Mouse (Mus musculus): ENCODE measurements around the gene Txn2. TPM values are rescaled to one million over a fixed set of nuclear protein-coding genes. Genes with fewer than 3 reads are reported as not detected.

The Txn2 gene
- 377 and 420 TPM in 2 replicates for polyA plus RNA-seq (2012; rRNA removed; ENCODE audit: low replicate concordance)

DNA sequence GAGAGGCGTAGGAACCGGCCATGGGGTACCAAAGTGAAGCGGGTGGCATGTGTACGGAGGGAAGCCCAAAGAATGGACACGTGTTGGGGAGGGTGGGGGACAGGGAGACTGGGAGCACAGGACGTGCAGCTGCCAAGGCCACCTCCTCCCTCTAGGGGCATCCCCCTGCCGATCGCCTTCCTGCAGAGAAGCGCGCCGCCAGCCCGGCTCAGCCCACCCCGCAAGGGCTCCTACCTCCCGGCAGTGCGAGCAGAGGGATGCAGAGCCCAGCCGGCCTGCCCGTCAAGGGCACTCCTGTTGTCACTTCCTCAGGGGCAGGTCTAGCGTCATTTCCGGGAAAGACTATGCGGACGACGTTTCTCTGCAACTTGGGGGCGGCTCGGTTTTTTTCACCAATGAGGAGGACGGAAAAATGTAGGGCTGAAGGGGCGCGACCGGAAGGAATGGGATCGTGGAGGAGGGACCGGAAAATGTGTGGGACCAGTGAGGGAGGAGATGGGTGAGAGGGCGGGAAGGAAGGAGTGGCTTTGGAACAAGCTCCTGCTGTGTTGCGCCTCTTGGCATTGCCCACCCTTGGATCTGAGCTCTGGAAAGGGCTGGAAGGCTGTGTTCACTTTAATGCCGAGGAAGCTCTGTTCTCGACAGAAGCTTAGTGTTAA, at the start of gene Txn2:
Gene Txn2, minus strand, starts transcription at position 334 of the 659 bp plus-strand sequence.

DNA sequence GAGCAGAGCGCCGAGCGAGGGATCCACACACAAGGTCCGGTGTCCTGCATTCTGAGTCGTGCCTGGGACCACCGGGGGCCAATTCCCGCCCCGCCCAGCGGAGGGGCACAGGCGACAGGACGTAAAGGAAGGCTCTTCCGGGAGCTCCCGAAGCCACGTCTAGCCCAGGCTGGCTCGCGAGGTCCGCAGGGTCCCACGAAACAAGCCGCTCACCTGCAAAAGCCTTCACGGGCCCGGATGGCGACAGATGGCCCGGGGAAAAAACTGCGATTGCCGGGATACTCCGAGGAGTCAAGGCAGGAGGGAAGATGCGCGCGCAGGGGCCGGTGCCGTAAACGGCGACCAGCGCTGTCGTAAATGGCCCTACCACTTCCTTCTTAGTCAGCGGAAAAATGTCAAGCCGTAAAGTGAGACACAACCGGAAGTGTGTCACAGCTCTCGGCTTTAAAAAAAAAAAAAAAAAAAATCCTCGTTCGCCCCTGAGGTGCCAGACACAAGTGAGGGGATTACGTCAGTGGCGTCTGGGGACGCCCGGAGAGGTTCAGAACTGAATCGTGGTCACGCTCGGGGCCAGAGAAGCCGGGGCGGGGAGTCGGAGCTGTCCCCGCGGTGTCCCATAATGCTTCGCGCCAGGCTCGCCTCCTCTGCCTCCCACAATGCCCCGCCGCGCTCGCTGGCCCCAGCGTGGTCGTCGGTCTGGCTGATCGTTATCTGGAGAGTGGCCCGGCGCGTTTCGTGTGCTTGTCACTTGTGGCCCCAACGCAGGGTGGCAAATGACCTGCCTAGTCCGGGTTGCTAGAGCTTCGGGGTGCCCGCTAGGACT, 41.9 kb upstream of the Txn2 start, which contains the start of gene Eif3d:
Gene Eif3d, minus strand, starts transcription at position 344 of the 823 bp plus-strand sequence.

DNA sequence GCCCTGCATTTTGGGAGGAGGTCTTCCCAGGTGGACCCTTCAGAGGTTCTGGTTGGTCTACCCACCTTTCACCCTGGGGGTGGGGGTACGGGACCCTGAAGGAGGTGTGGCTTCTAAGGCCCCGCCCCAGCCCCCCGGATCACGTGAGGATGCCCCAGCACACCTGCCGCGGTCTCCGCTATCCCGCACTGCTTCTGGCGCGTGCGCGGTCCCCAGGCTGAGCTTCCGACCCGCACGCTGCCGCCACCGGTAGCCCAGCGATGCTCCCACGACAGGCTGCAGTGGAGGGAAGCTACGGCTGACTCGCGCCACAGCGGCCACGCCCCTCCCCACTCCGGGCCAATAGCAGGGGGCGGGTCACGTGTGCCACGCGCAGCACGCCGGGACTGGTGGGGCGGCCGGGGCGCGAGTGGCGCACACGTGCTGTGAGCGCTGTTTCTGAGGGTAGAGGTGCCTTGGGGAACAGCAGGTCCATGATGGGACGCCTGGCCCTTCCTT, 27.6 kb upstream of the Txn2 start, which contains the start of gene Foxred2:
Gene Foxred2, minus strand, starts transcription at position 319 of the 498 bp plus-strand sequence.

Other genes with a start within 250 kb of the Txn2 start
- 0.50 and 1.9 TPM in 2 replicates for gene Apol7e, start 230.1 kb downstream of the Txn2 start, polyA plus RNA-seq (2012; rRNA removed; ENCODE audit: low replicate concordance)
- 3.4 and 50.9 TPM in 2 replicates for gene Apol9b, start 200.0 kb downstream of the Txn2 start, polyA plus RNA-seq (2012; rRNA removed; ENCODE audit: low replicate concordance)
- gene Apol8, start 172.0 kb downstream of the Txn2 start, polyA plus RNA-seq (2012; rRNA removed; ENCODE audit: low replicate concordance), result not detected in 2 replicates
- 34.1 and 42.1 TPM in 2 replicates for gene Myh9, start 86.8 kb downstream of the Txn2 start, polyA plus RNA-seq (2012; rRNA removed; ENCODE audit: low replicate concordance)
- 0.60 and 1.4 TPM in 2 replicates for gene Foxred2, start 27.7 kb upstream of the Txn2 start, polyA plus RNA-seq (2012; rRNA removed; ENCODE audit: low replicate concordance)
- gene Eif3d, start 41.8 kb upstream of the Txn2 start, polyA plus RNA-seq (2012; rRNA removed; ENCODE audit: low replicate concordance), result 77.6 and 95.5 TPM in 2 replicates
- 0.02 TPM in 1 of 2 replicates, not detected in the other for gene Cacng2, start 191.0 kb upstream of the Txn2 start, polyA plus RNA-seq (2012; rRNA removed; ENCODE audit: low replicate concordance)
- gene Ift27, start 245.1 kb upstream of the Txn2 start, polyA plus RNA-seq (2012; rRNA removed; ENCODE audit: low replicate concordance), result 18.5 and 18.9 TPM in 2 replicates

All from duodenum, adult 2 months (tissue).